Mouse (Mus musculus): ENCODE measurements around the gene Kifc1.

Kifc1 gene

DNA sequence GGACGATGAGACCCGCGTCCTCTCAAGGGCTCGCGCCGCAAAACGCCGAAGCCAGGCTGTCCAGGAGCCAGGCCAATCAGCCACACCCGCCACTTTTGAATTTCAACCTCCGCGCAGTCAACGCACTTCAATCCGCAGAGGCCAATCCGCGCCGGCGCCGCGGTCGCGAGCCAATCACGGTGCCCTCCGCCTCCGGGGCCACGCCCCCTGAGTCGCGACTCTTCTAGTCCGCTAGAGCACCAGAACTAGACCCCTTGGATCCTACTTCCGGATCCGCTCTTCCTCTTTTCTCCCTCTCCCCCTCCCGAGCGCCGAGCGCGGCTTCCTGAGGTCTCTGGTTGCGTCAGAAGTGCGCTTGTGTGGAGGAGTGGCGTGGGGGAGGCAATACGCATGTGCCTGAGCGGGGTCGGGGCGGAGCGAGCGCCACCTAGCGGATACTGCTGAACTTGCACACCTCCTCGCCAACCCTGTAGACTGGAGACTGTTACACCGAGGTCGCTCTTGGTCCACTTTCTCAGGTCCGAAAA, at the start of gene Kifc1:
Kifc1 (minus strand) TSS at position 129 of the 527 bp plus-strand sequence.
- DNase-seq: peak; percentile 100

DNA sequence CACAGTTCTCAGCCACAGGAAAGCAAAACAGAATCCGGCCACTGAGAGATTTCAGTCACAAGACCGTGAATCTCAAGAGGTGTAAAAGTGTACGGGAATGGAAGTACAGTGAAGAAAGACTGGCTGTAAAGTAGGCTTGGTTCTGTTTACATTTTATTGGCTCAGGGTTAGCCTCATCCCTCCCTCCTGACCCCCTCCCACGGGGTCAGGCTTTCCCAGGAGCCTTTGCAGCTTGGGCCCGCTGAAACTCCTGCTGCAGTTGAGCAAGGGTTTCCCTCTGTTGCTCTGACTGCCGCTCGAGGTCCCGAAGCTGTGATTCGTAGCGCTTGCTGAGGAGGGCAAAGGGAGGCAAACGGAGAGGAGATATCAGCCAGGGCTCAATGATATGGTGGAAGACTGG, 48.3 kb upstream of the Kifc1 start:
- no peak for DNase-seq

DNA sequence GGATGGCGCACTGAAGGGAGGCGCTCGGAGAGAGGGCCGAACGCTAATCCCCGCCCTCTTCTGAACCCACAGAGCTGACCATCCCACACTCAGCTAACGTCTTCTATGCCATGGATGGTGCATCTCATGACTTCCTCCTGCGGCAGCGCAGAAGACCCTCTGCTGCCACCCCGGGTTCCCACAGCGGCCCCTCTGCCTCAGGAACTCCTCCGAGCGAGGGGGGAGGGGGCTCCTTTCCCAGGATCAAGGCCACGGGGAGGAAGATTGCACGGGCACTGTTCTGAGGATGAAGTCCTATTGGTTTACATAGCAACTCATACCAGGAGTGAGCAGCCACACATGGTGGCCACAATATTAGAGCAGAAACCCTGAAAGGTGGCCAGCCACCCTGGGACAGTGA, 46.5 kb upstream of the Kifc1 start:
- DNase-seq: no peak

DNA sequence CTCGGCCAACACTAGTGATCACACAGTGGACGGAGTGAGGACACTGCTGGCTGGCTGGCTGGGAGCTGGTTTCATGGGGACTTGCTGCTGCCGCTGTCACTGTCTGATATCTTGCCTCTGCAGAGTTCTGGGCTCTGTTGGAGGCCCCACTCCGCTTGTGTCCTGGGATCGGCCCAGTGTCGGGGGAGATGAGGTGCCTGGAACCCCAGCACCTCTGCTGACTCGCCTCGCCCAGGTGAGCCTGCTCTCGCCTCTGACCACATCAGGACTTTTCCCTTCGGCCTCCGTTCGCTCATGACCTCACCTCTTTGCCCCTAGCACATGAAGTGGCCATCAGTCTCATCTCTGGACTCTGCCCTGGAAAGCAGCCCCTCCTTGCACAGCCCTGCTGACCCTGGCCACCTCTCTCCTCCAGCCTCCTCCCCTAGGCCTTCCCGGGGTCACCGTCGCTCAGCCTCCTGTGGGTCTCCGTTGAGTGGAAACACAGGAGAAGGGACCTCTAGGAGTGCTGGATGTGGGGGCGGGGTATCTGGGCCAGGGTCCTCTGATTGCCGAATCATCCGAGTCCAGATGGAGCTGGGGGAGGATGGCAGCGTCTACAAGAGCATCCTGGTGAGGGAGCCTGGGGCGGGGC, 45.1 kb upstream of the Kifc1 start:
- no peak for DNase-seq

DNA sequence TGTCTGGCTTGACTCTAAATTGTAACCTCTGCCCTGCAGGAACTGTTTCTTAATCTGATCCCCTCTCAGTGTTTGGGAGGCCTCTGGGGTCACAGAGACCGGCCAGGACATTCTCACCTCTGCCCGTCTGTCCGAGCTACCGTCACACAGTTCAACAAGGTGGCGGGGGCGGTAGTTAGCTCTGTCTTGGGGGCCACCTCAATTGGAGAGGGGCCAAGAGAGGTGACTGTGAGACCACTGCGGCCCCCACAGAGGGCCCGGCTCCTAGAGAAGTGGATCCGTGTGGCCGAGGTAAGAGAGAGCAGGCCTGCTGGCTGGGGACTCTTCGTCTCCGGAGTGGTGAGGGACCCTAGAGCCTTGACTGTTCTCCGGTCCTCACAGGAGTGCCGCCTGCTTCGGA, 42.5 kb upstream of the Kifc1 start:
- DNase-seq: no peak

DNA sequence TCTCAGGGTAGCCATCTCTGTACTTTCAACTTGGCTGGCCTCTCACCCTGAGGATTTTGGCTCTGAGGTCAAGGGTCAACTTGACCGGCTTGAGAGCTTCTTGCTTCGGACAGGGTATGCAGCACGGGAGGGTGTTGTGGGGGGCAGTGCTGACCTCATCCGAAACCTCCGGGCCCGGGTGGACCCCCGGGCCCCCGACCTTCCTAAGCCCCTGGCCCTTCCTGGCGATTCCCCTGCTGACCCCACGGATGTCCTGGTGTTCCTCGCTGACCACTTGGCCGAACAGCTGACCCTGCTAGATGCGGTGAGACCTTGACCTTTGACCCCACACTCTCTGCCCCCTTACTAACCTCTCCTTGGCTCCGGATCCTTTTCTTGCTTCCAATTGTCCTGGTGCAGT, 42.0 kb upstream of the Kifc1 start:
- no peak for DNase-seq

DNA sequence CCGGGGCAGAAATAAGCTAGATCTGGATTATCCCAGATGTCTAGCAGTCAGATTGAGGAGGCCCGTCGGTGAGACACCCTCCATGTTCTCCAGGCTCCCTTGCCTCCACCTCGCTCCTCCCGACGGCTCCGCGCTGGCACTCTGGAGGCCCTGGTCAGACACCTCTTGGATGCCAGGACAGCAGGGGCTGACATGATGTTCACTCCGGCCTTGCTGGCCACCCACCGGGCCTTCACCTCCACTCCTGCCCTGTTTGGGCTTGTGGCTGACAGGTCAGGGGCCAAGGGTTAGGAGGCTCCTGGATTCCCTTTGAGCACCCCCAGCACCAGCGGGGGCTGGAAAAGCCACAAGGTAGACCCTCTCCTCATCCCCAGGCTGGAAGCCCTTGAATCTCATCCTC, 41.5 kb upstream of the Kifc1 start:
- DNase-seq: no peak

DNA sequence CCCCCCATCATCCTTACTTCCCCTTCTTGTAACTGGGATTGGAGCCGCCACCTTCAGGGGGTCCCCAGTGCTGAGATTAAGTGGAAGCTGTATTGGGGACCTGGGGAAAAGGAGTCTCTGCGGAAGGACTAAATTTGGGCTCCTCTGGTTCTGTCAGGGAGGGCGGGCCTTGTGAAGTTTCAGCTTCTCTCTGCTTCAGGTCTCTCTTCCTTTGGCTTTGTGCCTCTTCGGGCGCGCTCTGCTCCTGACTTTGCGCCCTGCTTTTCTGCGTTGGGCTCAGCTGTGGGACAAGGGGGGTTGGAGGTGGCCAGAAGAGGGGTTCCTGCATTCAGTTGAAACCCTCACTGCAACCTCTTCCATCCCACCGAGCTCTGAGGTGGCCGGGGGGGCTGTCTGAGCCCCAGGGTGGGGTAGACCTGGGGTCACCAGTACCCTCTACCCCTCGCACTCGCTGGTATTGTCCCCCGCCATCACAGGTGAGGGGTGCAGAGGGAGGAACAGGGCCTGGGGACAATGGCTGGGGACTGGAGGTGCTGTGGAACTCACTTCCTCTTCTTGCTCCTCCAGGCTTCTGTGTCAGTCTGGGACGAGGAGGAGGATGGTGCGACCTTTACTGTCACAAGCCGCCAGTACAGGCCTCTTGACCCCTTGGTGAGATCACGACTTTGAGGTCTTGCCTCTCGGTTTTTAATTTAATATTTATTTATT, 40.9 kb upstream of the Kifc1 start:
- DNase-seq: peak; percentile 40

DNA sequence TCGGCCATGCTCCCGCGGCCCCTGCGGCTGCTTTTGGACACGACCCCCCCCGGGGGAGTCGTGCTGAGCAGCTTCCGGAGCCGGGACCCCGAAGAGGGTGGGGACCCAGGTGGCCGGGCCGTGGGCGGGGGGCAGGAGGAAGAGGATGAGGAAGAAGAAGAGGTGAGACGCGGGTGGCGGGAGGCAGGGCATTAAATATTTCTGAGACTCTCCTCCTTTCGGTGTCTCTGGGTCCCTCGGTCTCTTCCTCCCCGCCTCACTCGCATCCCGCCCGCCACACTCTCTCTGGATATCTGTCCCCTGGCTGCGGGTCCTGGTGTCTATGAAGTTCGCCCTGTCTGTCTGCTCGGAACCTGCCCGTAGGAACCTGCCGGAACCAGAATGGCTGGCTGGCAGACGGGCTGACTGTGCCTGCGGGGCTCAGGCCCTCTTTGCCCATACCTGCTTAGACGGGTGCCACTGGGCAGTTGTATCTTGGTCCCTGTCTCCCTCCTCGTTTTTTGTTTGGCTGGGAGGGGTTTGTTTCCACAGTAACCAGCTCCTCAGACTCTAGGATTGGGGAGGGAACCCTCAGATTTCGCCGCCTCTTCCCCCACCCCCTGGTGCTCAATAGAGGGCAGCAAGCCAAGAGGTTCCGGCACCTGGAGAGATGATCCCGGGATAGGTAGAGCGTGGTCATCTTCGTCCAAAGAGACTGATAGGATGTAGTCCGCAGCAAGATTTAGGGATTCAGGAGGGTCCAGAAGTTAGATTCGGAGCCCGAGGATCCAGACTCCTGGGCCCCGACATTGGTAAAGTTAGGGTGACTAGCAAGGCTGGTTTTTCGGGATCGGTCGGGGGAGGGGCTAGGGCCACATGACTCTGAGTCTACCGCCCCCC, 40.1 kb upstream of the Kifc1 start:
- DNase-seq: peak; percentile 65

DNA sequence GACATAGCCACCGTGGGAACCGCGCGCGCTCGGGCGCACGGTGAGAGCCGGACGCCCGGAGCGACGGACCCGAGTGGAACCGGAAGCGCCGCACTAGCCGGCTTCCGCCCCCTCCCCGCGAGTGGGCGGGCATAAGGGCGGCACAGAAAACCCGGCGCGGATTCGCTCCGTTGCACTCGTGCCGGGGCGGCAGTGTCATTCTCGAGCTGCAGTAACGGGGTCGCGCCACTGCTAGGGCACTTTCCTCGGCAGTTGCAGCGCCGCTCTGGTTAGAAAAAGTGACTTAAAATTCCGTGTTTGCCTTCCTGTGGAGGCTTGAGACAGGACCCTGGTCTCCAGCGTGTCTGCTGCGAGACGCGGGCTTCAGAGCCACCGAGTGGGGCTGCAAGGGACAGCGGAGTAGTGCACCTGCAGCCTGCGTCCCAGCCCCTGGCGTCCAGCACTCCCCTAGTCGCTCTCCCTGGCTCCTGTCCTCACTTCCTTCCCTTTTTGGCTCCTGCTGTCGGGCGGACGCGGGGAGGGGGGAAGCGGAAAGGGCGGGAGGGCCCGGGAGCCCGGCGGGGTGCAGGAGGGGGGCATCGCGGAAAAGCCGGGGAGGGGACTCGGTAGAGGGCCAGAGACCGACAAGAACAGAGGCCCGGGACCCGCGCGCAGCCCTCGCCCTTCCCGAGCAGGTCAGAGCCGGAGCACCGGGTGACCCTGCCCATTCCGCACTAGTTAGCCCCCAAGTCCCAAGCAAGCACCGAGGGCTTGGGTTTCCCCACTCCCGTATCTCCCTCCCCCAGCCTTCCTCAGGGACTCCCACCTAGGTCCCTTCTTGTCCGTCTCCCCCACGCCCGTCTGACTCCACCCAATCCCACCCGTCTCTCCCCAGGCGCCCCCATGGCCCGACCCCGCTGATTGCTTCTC, 39.2 kb upstream of the Kifc1 start, which contains the start of gene Rgl2:
Rgl2 (plus strand) TSS at position 173 of the 909 bp plus-strand sequence.
- peak; percentile 93 for DNase-seq

DNA sequence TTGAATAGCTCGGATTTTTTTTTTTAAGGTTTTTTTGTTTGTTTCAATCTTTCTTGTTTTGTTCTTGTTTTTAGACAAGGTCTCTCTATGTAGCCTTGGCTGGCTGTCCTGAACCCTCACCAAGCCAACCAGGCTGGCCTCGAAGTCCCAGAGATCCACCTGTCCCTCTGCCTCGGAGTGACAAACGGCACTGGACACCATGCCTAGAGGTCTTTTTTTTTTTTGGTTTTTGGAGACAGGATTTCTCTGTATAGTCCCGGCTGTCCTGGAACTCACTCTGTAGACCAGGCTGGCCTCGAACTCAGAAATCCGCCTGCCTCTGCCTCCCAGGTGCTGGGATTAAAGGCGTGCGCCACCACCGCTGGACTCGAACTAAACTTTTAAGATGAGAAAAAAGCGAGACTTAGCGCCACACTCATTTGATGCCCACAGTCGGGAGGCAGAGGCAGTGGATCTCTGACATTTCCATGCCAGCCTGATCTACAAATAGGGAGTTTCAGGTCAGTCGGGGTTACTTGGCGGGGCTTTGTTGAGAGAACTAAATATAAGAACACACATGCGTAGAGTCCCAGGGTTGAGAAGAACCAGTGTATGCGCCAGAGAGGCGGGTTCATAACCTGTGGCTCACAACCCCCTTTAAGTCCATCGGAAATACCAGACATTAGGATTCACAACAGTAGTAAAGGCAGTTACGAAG, 37.9 kb upstream of the Kifc1 start:
- DNase-seq: no peak

DNA sequence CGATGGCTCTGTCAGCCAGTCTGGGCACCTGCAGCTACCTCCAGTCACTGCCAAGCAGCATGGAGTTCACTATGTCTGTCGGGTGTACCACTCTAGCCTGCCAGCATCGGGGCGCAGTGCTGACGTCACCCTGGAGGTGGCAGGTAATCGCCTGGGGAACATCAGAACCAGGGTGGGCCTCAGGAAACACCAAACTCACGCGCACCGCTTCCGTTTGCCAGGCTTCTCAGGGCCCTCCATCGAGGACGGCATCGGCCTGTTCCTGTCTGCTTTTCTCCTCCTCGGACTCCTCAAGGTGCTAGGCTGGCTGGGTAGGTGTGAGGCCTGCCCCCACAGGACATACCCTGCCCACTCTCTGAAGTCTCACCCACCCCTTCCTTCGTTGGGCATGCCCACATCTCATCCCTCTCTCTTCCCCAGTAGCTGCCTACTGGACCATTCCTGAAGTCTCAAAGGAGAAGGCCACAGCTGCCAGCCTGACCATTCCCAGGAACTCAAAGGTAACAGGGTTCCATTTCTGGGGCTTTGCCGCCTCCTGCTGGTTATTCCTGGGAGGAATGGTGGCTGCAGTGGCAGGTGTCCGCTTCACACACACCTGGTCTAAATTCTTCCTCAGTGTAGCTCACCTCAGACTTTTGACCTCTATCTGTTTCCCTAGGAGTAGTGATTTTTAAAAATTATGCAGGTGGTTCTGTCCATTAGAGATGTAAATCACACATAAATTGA, 35.9 kb upstream of the Kifc1 start:
- DNase-seq: no peak

DNA sequence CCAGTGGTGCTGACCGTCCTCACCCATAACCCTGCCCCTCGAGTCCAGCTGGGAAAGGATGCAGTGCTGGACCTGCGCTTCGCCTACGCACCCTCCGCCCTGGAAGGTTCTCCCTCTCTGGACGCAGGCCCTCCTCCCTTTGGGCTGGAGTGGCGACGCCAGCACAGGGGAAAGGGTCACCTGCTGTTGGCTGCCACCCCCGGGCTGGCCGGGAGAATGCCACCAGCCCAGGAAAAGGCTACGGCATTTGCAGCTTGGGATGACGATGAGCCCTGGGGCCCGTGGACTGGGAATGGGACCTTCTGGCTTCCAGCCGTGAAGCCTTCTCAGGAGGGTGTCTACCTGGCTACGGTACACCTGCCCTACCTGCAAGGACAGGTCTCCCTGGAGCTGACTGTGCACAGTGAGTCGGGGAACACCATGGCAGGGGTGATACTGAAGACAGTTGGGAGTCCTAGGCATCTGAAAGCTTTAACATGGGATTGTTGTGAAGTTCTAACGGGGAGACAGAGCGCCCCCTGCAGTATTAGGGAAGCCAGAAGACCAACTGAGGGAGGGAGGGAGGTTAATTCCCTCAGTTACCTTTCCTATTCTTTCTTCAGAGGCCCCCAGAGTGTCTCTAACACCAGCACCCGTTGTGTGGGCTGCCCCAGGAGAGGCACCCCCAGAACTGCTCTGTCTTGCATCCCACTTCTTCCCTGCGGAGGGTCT, 35.1 kb upstream of the Kifc1 start:
- DNase-seq: no peak

DNA sequence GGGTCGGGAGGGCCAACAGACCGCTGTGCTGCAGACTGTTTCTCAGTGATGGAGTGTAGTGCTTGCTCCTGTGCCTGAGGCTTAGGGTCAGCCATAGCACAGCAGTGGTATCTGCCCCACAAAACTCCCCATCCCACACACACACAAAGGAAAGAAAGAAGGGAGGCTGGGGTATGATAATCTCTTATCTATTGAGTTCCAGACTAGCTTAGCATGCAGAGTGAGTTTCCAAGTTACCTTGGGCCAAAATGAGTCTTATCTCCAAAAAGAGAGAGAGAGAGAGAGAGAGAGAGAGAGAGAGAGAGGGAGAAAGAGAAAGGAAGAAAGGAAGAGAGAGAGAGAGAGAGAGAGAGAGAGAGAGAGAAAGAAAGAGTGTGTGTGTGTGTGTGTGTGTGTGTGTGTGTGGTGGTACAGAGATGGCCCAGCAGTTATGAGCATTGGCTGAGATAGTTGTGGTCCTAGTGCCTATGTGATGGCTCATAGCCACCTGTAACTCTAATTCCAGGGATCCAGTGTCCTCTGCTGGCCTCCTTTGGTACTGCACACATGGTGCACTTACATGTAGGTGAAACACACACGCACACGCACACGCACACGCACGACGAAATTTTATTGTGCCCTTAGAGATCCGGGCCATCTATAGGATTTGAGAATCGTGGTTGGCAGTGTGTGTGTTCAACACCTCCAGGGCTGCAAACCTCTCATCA, 34.3 kb upstream of the Kifc1 start:
- no peak for DNase-seq

DNA sequence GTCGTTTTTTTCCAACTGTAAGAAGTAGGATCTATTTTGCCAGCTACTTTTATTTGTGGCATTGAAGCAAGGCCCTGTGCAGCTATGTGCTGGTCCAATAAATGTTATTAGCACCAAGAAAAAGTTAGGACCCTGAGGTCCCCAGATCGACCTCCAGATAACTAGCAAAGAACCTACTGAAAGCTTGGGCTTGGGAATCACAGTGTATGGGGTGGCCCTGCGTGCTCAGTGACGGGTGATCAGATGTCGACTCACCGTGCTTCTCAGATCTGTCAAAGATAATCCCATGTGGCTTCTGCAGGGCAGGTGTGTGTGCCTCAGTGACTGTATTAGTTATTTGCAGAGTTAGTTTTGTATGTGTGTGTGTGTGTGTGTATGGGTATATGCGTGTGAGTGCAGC, 30.9 kb upstream of the Kifc1 start:
- DNase-seq: no peak

DNA sequence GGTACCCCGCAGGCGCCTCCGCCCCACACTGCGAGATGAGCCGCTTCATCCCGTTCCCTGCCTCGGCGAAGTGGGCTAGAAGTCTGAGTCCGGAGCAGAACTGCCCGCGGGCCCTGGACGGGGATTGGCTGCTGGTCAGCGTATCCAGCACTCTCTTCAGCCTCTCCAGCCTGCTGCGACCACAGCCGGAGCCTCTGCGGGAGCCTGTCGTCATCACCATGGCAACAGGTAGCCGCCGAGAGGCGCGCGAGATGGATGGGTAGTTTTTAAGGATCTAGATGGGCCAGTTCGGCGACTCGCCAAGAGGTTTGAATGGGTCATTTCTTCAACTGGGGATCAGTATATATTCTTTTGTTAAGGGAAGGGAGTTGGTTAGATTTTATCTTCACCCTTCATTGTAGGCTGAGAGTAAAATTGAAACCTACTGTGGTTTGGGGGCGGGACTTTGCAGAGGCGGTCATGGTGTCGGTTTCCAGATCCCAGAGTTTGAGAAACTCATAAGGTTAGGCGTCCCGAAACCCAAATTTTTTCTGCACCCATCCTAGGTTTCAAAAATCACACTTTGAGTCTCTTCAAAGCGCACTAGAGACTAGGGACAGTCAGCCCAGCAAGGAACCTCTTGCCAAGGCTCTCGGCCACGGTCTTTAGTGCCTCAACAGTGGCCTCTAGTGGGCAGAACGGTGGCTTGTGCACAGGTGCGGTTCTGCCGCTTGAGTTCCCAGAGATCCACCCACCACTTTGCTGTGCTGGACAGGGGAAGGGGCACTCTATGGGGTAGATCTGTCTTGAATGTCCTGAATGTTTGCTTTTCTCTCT, 30.0 kb upstream of the Kifc1 start:
- peak; percentile 81 for DNase-seq

DNA sequence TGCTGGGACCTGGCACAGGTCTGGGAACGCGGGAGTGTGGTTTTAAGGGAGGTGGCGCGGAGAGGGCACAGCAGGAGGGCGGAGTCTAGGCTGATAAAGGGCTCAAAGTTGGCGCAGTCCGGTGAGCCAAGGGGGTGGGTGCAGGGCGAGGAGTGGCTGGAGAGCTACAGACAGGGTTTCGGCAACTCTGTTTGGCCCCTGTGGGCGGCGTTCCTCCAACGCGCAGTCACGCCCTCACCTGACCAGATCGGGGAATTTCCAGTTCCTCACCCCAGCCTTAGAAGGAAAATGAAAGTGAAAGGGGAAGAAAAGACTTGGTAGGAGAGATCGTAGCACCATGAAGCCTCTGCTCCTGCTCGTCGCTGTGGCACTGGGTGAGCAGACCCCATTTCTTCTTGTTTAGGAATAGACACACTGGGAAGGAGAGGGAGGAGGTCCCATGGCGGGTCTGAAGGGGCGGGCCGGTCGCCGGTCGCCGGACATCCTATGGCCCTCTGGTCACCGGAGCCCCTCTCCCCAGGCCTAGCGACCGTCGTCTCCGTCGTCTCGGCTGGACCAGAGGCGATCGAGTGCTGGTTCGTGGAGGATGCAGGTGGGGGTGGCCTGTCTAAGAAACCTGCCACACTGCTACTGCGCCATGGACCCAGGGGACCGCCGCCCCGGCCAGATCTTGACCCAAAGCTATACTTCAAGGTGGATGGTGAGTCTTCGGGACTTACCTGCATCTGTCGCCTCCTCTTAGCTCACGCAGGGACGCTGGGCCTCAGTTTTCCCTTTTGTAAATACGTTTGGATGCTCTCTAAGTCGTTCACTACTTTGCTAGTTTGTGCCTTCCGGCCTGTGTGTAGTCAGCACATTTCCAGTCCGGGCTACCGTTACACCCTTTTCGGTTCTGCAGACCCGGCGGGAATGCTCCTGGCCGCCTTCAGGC, 29.2 kb upstream of the Kifc1 start:
- peak; percentile 68 for DNase-seq

All from cerebellum, adult 11 months (tissue).